Mouse (Mus musculus) testis, adult 2 months (tissue): ENCODE measurements around the gene Gm13695. TPM values are rescaled to one million over a fixed set of nuclear protein-coding genes. Genes with fewer than 3 reads are reported as not detected.
"Not testable (repeated sequence)": the region's sequence is repeated elsewhere in the genome, so short reads cannot be mapped to it uniquely, and the experiment has no call there.

ENCODE experiments used
- H3K27ac ChIP-seq: fragments of 200-500 bp; 2 replicates; pipeline ENCODE4 v1.5.1; 2012; ENCODE audit warnings: low read depth, low read length; ENCODE audit not compliant: control insufficient read depth, insufficient read depth
- H3K27me3 ChIP-seq: fragments of 200-500 bp; 2 replicates; pipeline ENCODE4 v1.6.1; 2012; ENCODE audit warnings: mild to moderate bottlenecking, low read length, moderate library complexity; ENCODE audit not compliant: control insufficient read depth, insufficient read depth
- H3K36me3 ChIP-seq: fragments of 200-500 bp; 2 replicates; pipeline ENCODE4 v1.6.1; 2012; ENCODE audit warnings: mild to moderate bottlenecking, low read length; ENCODE audit not compliant: control insufficient read depth, insufficient read depth
- H3K4me1 ChIP-seq: fragments of 200-500 bp; 2 replicates; pipeline ENCODE4 v1.6.1; 2012; ENCODE audit warnings: low read length; ENCODE audit not compliant: control insufficient read depth, insufficient read depth
- H3K4me3 ChIP-seq: fragments of 200-500 bp; 2 replicates; pipeline ENCODE4 v1.5.1; 2012; ENCODE audit warnings: low read depth, mild to moderate bottlenecking, low read length, moderate library complexity, mixed read lengths; ENCODE audit not compliant: control insufficient read depth
- CTCF ChIP-seq: fragments of 200-500 bp; IDR thresholded peaks from 2 replicates; pipeline ENCODE4 v1.5.1; 2012; ENCODE audit warnings: low read depth, mild to moderate bottlenecking, inconsistent platforms, low read length, moderate library complexity; ENCODE audit not compliant: control insufficient read depth, insufficient read depth, insufficient replicate concordance
- POLR2A ChIP-seq: fragments of 200-500 bp; IDR thresholded peaks from 2 replicates; pipeline ENCODE4 v1.6.1; 2012; ENCODE audit warnings: low read depth, mild to moderate bottlenecking, inconsistent platforms, low read length, moderate library complexity; ENCODE audit not compliant: control insufficient read depth
- polyA plus RNA-seq: library from polyadenylated mRNA; depleted of rRNA; stranded (reverse); fragments of >200 nt; gene quantifications from 2 replicates; pipeline ENCODE4 v1.2.3, GENCODE M21; 2012; rRNA removed

Gene Gm13695
- polyA plus RNA-seq: 0.06 and 0.07 TPM in 2 replicates

- H3K27ac ChIP-seq, H3K4me3 ChIP-seq, H3K36me3 ChIP-seq, H3K27me3 ChIP-seq, H3K4me1 ChIP-seq: not testable (repeated sequence)
Observed at GRCm38 (mm10) chr2:83967013-83967412, at the start of gene Gm13695. Gene Gm13695, plus strand, starts transcription at chr2:83967313.

- no peaks in the 10 kb centered on the region for H3K4me1 ChIP-seq
- H3K27me3 ChIP-seq: no peaks in the 10 kb centered on the region
- no peak overlapping the region for H3K4me3 ChIP-seq
- TF ChIP-seq CTCF: no peak
- no peak for TF ChIP-seq POLR2A
- H3K27ac ChIP-seq: no peak overlapping the region
- H3K36me3 ChIP-seq: no peaks in the 10 kb centered on the region
Observed at GRCm38 (mm10) chr2:83929478-83930088, 37.5 kb upstream of the Gm13695 start.

GRCm38 (mm10) chr2:83940931-83941361, 26.2 kb upstream of the Gm13695 start, which contains the start of gene Zswim2:
Gene Zswim2, minus strand, starts transcription at chr2:83941228.
- Histone ChIP-seq H3K4me1 (peaks cover 4% of the 10 kb centered on the region), H3K36me3 (no peaks in the 10 kb centered on the region), H3K27me3 (no peaks in the 10 kb centered on the region), H3K27ac (peak within 1 kb of the TSS; percentile 73), H3K4me3 (peak within 1 kb of the TSS; percentile 87)
- TF ChIP-seq POLR2A (peak; percentile 60; the same call in 1 of the 2 replicates), CTCF (no peak)

GRCm38 (mm10) chr2:83941378-83941777, 25.7 kb upstream of the Gm13695 start:
- no peaks in the 10 kb centered on the region for H3K36me3 ChIP-seq
- H3K4me3 ChIP-seq: peak overlapping the region; percentile 87
- TF ChIP-seq POLR2A (no peak), CTCF (no peak)

GRCm38 (mm10) chr2:83941792-83942191, 25.3 kb upstream of the Gm13695 start:
- Histone ChIP-seq H3K4me3 (peak overlapping the region; percentile 55), H3K4me1 (peaks cover 4% of the 10 kb centered on the region), H3K27me3 (no peaks in the 10 kb centered on the region), H3K27ac (no peak overlapping the region), H3K36me3 (no peaks in the 10 kb centered on the region)
- TF ChIP-seq CTCF (no peak), POLR2A (no peak)

More at GRCm38 (mm10) chr2:83941378-83941777, 25.7 kb upstream of the Gm13695 start:
- Histone ChIP-seq H3K27ac (no peak overlapping the region), H3K27me3 (no peaks in the 10 kb centered on the region), H3K4me1 (peaks cover 4% of the 10 kb centered on the region)

GRCm38 (mm10) chr2:83955393-83955792, 11.7 kb upstream of the Gm13695 start, which contains the start of gene Gm13698:
Gene Gm13698, plus strand, starts transcription at chr2:83955693.
- not testable (repeated sequence) for H3K36me3 ChIP-seq, H3K4me1 ChIP-seq, H3K27me3 ChIP-seq, H3K4me3 ChIP-seq, H3K27ac ChIP-seq

- not testable (repeated sequence) for H3K4me3 ChIP-seq, H3K36me3 ChIP-seq, H3K4me1 ChIP-seq, H3K27ac ChIP-seq, H3K27me3 ChIP-seq
Observed at GRCm38 (mm10) chr2:83961203-83961602, 5.9 kb upstream of the Gm13695 start, which contains the start of gene Gm13693. Gene Gm13693, plus strand, starts transcription at chr2:83961503.

- H3K27me3 ChIP-seq, H3K27ac ChIP-seq, H3K4me3 ChIP-seq, H3K4me1 ChIP-seq, H3K36me3 ChIP-seq: not testable (repeated sequence)
Observed at GRCm38 (mm10) chr2:83972823-83973222, 5.7 kb downstream of the Gm13695 start, which contains the start of gene Gm13696. Gene Gm13696, plus strand, starts transcription at chr2:83973123.

GRCm38 (mm10) chr2:83978633-83979032, 11.5 kb downstream of the Gm13695 start, which contains the start of gene Gm13694:
Gene Gm13694, plus strand, starts transcription at chr2:83978933.
- H3K36me3 ChIP-seq, H3K27ac ChIP-seq, H3K4me3 ChIP-seq, H3K4me1 ChIP-seq, H3K27me3 ChIP-seq: not testable (repeated sequence)

- not testable (repeated sequence) for H3K4me3 ChIP-seq, H3K36me3 ChIP-seq, H3K27me3 ChIP-seq, H3K27ac ChIP-seq, H3K4me1 ChIP-seq
Observed at GRCm38 (mm10) chr2:83984443-83984842, 17.3 kb downstream of the Gm13695 start, which contains the start of gene Gm13697. Gene Gm13697, plus strand, starts transcription at chr2:83984743.

- H3K4me1 ChIP-seq, H3K27me3 ChIP-seq, H3K4me3 ChIP-seq, H3K27ac ChIP-seq, H3K36me3 ChIP-seq: not testable (repeated sequence)
Observed at GRCm38 (mm10) chr2:83990253-83990652, 23.1 kb downstream of the Gm13695 start, which contains the start of gene Gm13691. Gene Gm13691, plus strand, starts transcription at chr2:83990553.
